ENCODE assay signal across 24 mouse cellular contexts in the genomic region with DNA sequence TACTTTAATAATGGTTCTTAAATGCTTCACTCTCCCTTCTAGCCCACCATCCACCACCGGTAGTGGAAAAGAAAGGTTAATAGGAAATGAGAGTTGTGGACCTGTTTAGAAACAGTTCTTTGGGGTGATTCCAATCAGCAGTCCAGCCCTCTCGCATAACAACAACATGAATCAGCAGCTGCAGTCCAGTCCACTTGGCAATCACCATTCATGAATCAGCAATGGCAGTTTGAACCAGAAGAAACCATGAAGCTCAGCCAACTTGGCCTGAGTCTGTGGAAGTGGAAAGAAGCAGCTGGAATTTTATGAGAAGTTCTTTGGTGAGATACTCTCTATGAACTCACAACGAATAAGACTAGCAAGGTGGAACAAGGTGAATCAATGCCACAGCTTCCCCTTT. TPM values are rescaled to one million over a fixed set of nuclear protein-coding genes. Genes with fewer than 3 reads are reported as not detected.
A peak's percentile ranks its signal among the peaks of the same experiment; 100 is the strongest.
DNase-seq lines count a peak whose midpoint lies in the region; TF ChIP-seq lines count a peak whose summit lies in the region.
"Had no signal": no experiment of that assay in that cellular context is flagged by ENCODE, and none has a peak within 500 bp of the region (broad histone marks: within the 10 kb centered on the region; RNA-seq: fewer than 3 reads in every experiment).

No protein-coding gene starts in this region.

- intact Hi-C loops in heart, postnatal 25 days (cut with DNase I), result no loop called here

- peak; percentile 35 to 59 for DNase-seq in heart, adult 18-20 months
- DNase-seq in heart, postnatal 25 days (ENCODE audit: low spot score), result no peak
- peak; percentile 1 for DNase-seq in lung, postnatal 25 days (ENCODE audit: low spot score)
- DNase-seq in lung, adult 2 months, result no peak
- DNase-seq in adipocyte (ENCODE audit: low spot score), result peak; percentile 96
- peak; percentile 47 for DNase-seq in gastrocnemius, postnatal 25 days
- no peak for DNase-seq in spleen, postnatal 10 days (ENCODE audit: low spot score in 2 of 2)
- DNase-seq: cerebellum, adult 2 months; layer of hippocampus, postnatal 36 days; left cerebral cortex, postnatal 4 days; right cerebral cortex, adult 18-20 months; thymus, adult 18-20 months had no signal

- no peak for TF ChIP-seq POLR2A in lung, adult 2 months (IDR thresholded peaks at IDR 0.05; ENCODE audit: borderline replicate concordance, extremely low read depth, low read depth, low read length)

- no peak overlapping the region for H3K4me3 ChIP-seq in lung, adult 2 months (replicated peaks; ENCODE audit: extremely low read depth, low read depth, low read length)
- H3K4me3 ChIP-seq: embryonic facial prominence, embryonic 10.5 days; hindbrain, embryonic 12.5 days had no signal

- no peak for TF ChIP-seq CTCF in lung, adult 2 months (IDR thresholded peaks at IDR 0.05; ENCODE audit: insufficient read depth, low read length)

- 66% methylated on average over 3 of the region's 3 CpGs for WGBS in lung, adult 2 months

- no peaks in the 10 kb centered on the region for H3K4me1 ChIP-seq in lung, adult 2 months (ENCODE audit: control insufficient read depth, insufficient read depth, low read length)
- H3K4me1 ChIP-seq: embryonic facial prominence, embryonic 10.5 days; hindbrain, embryonic 12.5 days had no signal

RNA-seq across cellular contexts. Expression of a gene that starts 1.5 kb away (rescaled TPM):
- not detected for total RNA-seq in heart, adult 18-20 months (2021)
- not detected for total RNA-seq in heart, postnatal 25 days (2021)
- not detected in 2 replicates for polyA plus RNA-seq in lung, adult 2 months (2012; rRNA removed)
- total RNA-seq in gastrocnemius, postnatal 25 days (2021), result not detected
- total RNA-seq: layer of hippocampus, postnatal 36 days; left cerebral cortex, postnatal 4 days; megakaryocyte-erythroid progenitor cell, adult 5-6 weeks; MEL had no signal
- polyA plus RNA-seq: cerebellum, adult 2 months; embryonic facial prominence, embryonic 10.5 days; forebrain, embryonic 14.5 days; heart, embryonic 14.5 days; hindbrain, embryonic 12.5 days; inflammation-experienced regulatory T-cells, adult 6 months; kidney, embryonic 16.5 days; liver, embryonic 11.5 days; lung, embryonic 16.5 days; midbrain, embryonic 16.5 days; stomach, embryonic 14.5 days had no signal

RNA-seq across cellular contexts. Expression of a gene that starts 5.6 kb away (rescaled TPM):
- not detected for total RNA-seq in heart, adult 18-20 months (2021)
- total RNA-seq in heart, postnatal 25 days (2021), result not detected
- polyA plus RNA-seq in lung, adult 2 months (2012; rRNA removed), result not detected in 2 replicates
- total RNA-seq in gastrocnemius, postnatal 25 days (2021), result not detected
- total RNA-seq: layer of hippocampus, postnatal 36 days; left cerebral cortex, postnatal 4 days; megakaryocyte-erythroid progenitor cell, adult 5-6 weeks; MEL had no signal
- polyA plus RNA-seq: cerebellum, adult 2 months; embryonic facial prominence, embryonic 10.5 days; forebrain, embryonic 14.5 days; heart, embryonic 14.5 days; hindbrain, embryonic 12.5 days; inflammation-experienced regulatory T-cells, adult 6 months; kidney, embryonic 16.5 days; liver, embryonic 11.5 days; lung, embryonic 16.5 days; midbrain, embryonic 16.5 days; stomach, embryonic 14.5 days had no signal

RNA-seq across cellular contexts. Expression of a gene that starts 17.7 kb away (rescaled TPM):
- not detected for total RNA-seq in heart, adult 18-20 months (2021)
- total RNA-seq in heart, postnatal 25 days (2021), result not detected
- not detected in 2 replicates for polyA plus RNA-seq in lung, adult 2 months (2012; rRNA removed)
- not detected for total RNA-seq in gastrocnemius, postnatal 25 days (2021)
- total RNA-seq: layer of hippocampus, postnatal 36 days; left cerebral cortex, postnatal 4 days; megakaryocyte-erythroid progenitor cell, adult 5-6 weeks; MEL had no signal
- polyA plus RNA-seq: cerebellum, adult 2 months; embryonic facial prominence, embryonic 10.5 days; forebrain, embryonic 14.5 days; heart, embryonic 14.5 days; hindbrain, embryonic 12.5 days; inflammation-experienced regulatory T-cells, adult 6 months; kidney, embryonic 16.5 days; liver, embryonic 11.5 days; lung, embryonic 16.5 days; midbrain, embryonic 16.5 days; stomach, embryonic 14.5 days had no signal

RNA-seq across cellular contexts. Expression of a gene that starts 18.6 kb away (rescaled TPM):
- total RNA-seq in heart, adult 18-20 months (2021), result not detected
- not detected for total RNA-seq in heart, postnatal 25 days (2021)
- not detected in 2 replicates for polyA plus RNA-seq in lung, adult 2 months (2012; rRNA removed)
- total RNA-seq in gastrocnemius, postnatal 25 days (2021), result not detected
- total RNA-seq: layer of hippocampus, postnatal 36 days; left cerebral cortex, postnatal 4 days; megakaryocyte-erythroid progenitor cell, adult 5-6 weeks; MEL had no signal
- polyA plus RNA-seq: cerebellum, adult 2 months; embryonic facial prominence, embryonic 10.5 days; forebrain, embryonic 14.5 days; heart, embryonic 14.5 days; hindbrain, embryonic 12.5 days; inflammation-experienced regulatory T-cells, adult 6 months; kidney, embryonic 16.5 days; liver, embryonic 11.5 days; lung, embryonic 16.5 days; midbrain, embryonic 16.5 days; stomach, embryonic 14.5 days had no signal

RNA-seq across cellular contexts. Expression of a gene that starts 24.8 kb away (rescaled TPM):
- 1 to 10 TPM in 1 of 2 experiments, not detected in 1; 1.2 TPM for total RNA-seq in heart, adult 18-20 months (2021)
- not detected for total RNA-seq in heart, postnatal 25 days (2021)
- polyA plus RNA-seq in lung, adult 2 months (2012; rRNA removed), result not detected in 2 replicates
- total RNA-seq in gastrocnemius, postnatal 25 days (2021), result not detected
- total RNA-seq: layer of hippocampus, postnatal 36 days; left cerebral cortex, postnatal 4 days; megakaryocyte-erythroid progenitor cell, adult 5-6 weeks; MEL had no signal
- polyA plus RNA-seq: cerebellum, adult 2 months; embryonic facial prominence, embryonic 10.5 days; forebrain, embryonic 14.5 days; heart, embryonic 14.5 days; hindbrain, embryonic 12.5 days; kidney, embryonic 16.5 days; liver, embryonic 11.5 days; midbrain, embryonic 16.5 days; stomach, embryonic 14.5 days had no signal

Comparison
In these comparisons a context has a peak if more than half of its experiments do, and no peak if none do; other contexts are left out.
1. DNase-seq: peak in heart, adult 18-20 months (2 of 2), lung, postnatal 25 days (single experiment), adipocyte (single experiment) and gastrocnemius, postnatal 25 days (single experiment); none in heart, postnatal 25 days (single experiment), lung, adult 2 months (single experiment) and spleen, postnatal 10 days (0 of 2).